ENCODE assay signal across 10 mouse cellular contexts in genomic region chr8:120234457-120234856, GRCm38 (mm10). TPM values are rescaled to one million over a fixed set of nuclear protein-coding genes. Genes with fewer than 3 reads are reported as not detected.
DNase-seq lines count a peak whose midpoint lies in the region; ATAC-seq and TF ChIP-seq lines count a peak whose summit lies in the region.
"Had no signal": no experiment of that assay in that cellular context is flagged by ENCODE, and none has a peak within 500 bp of the region (broad histone marks: within the 10 kb centered on the region; RNA-seq: fewer than 3 reads in every experiment).

No protein-coding gene starts in this region.

- H3K36me3 ChIP-seq in heart, adult 2 months (ENCODE audit: control insufficient read depth, insufficient read depth, low read length) = no peaks in the 10 kb centered on the region
- H3K36me3 ChIP-seq in neural tube, embryonic 12.5 days = peaks cover 9% of the 10 kb centered on the region
- no peaks in the 10 kb centered on the region for H3K36me3 ChIP-seq in forebrain, postnatal 0 days (ENCODE audit: insufficient read depth)
- no peaks in the 10 kb centered on the region for H3K36me3 ChIP-seq in midbrain, embryonic 14.5 days (ENCODE audit: control insufficient read depth, insufficient read depth, low read length)

- TF ChIP-seq POLR2A in heart, adult 2 months (IDR thresholded peaks at IDR 0.05; ENCODE audit: insufficient read depth, low read depth, low read length) = no peak
- no peak for TF ChIP-seq POLR2A in cerebellum, adult 2 months (IDR thresholded peaks at IDR 0.05; ENCODE audit: borderline replicate concordance, insufficient read depth, low read length)

- no peak for ATAC-seq in neural tube, embryonic 12.5 days (ENCODE audit: low FRiP score, low read depth)
- no peak for ATAC-seq in forebrain, postnatal 0 days
- no peak for ATAC-seq in midbrain, embryonic 14.5 days (ENCODE audit: low FRiP score, low TSS enrichment)
- ATAC-seq in megakaryocyte-erythroid progenitor cell, adult 5-6 weeks (replicated peaks; ENCODE audit: low FRiP score, low TSS enrichment, poor library complexity, severe bottlenecking) = no peak

- intact Hi-C loops in heart, adult 2 months (cut with DNase I) = loop anchor here (5.0 kb wide), 1 partner anchor 33 kb away; no protein-coding TSS in a partner anchor
- intact Hi-C loops in heart, postnatal 25 days (cut with DNase I) = loop anchor here (5.0 kb wide), 2 partner anchors 38 to 52 kb away; no protein-coding TSS in a partner anchor

- H3K27me3 ChIP-seq in heart, adult 2 months (ENCODE audit: control insufficient read depth, insufficient read depth, low read length) = no peaks in the 10 kb centered on the region
- H3K27me3 ChIP-seq in neural tube, embryonic 12.5 days (replicated peaks) = peaks cover 10% of the 10 kb centered on the region
- no peaks in the 10 kb centered on the region; the same call in 1 of the 2 replicates for H3K27me3 ChIP-seq in forebrain, postnatal 0 days (ENCODE audit: insufficient read depth, low read length)
- peaks cover 21% of the 10 kb centered on the region; the same call in 1 of the 2 replicates for H3K27me3 ChIP-seq in midbrain, embryonic 14.5 days (ENCODE audit: control insufficient read depth, insufficient read depth, low read length)
- H3K27me3 ChIP-seq in cerebellum, adult 2 months (ENCODE audit: control insufficient read depth, insufficient read depth, low read length) = no peaks in the 10 kb centered on the region

- TF ChIP-seq CTCF in heart, adult 2 months (IDR thresholded peaks at IDR 0.05) = no peak
- no peak for TF ChIP-seq CTCF in forebrain, postnatal 0 days (IDR thresholded peaks at IDR 0.05; ENCODE audit: low read depth)
- TF ChIP-seq CTCF in cerebellum, adult 2 months (IDR thresholded peaks at IDR 0.05; ENCODE audit: borderline replicate concordance, insufficient read depth, low read depth, low read length) = no peak

- peaks cover 43% of the 10 kb centered on the region for H3K4me1 ChIP-seq in heart, adult 2 months (ENCODE audit: control insufficient read depth, insufficient read depth, low read length)
- H3K4me1 ChIP-seq in neural tube, embryonic 12.5 days = peaks cover 64% of the 10 kb centered on the region
- peaks cover 9% of the 10 kb centered on the region; the same call in 1 of the 2 replicates for H3K4me1 ChIP-seq in forebrain, postnatal 0 days (ENCODE audit: insufficient read depth)
- peaks cover 51% of the 10 kb centered on the region for H3K4me1 ChIP-seq in midbrain, embryonic 14.5 days (ENCODE audit: control insufficient read depth, insufficient read depth, low read length)
- H3K4me1 ChIP-seq in cerebellum, adult 2 months (ENCODE audit: control insufficient read depth, insufficient read depth, low read length) = peaks cover 36% of the 10 kb centered on the region

- no peaks in the 10 kb centered on the region for H3K9me3 ChIP-seq in neural tube, embryonic 12.5 days
- no peaks in the 10 kb centered on the region for H3K9me3 ChIP-seq in forebrain, postnatal 0 days (ENCODE audit: low read length)
- no peaks in the 10 kb centered on the region for H3K9me3 ChIP-seq in midbrain, embryonic 14.5 days (ENCODE audit: control insufficient read depth, low read length)

- 0 out of 2 replicates have a peak overlapping the region, but pooled peaks have one; percentile 6 for H3K9ac ChIP-seq in heart, adult 2 months (ENCODE audit: low read depth, low read length)
- no peak overlapping the region for H3K9ac ChIP-seq in neural tube, embryonic 12.5 days
- H3K9ac ChIP-seq in forebrain, postnatal 0 days = no peak overlapping the region
- H3K9ac ChIP-seq in midbrain, embryonic 14.5 days (replicated peaks; ENCODE audit: low read length) = no peak overlapping the region
- H3K9ac ChIP-seq: liver, embryonic 14.5 days had no signal

- TF ChIP-seq EP300 in heart, adult 2 months (IDR thresholded peaks at IDR 0.05; ENCODE audit: insufficient read depth, low read depth, low read length) = no peak

- DNase-seq in heart, adult 2 months = peak; percentile 41 to 66
- DNase-seq in heart, postnatal 25 days (ENCODE audit: low spot score) = no peak
- no peak for DNase-seq in neural tube, embryonic 10.5 days (ENCODE audit: extremely low spot score, low spot score)
- DNase-seq in forebrain, postnatal 0 days = no peak
- DNase-seq in midbrain, embryonic 14.5 days = no peak
- DNase-seq in cerebellum, adult 2 months = no peak
- DNase-seq: kidney, adult 18-20 months had no signal

- 41% methylated on average over 12 of the region's 12 CpGs for WGBS in heart, adult 2 months
- WGBS in neural tube, embryonic 12.5 days = 65% methylated on average over 12 of the region's 12 CpGs
- WGBS in forebrain, postnatal 0 days = 47% methylated on average over 12 of the region's 12 CpGs
- WGBS in midbrain, embryonic 14.5 days = 61% methylated on average over 12 of the region's 12 CpGs
- WGBS in cerebellum, adult 2 months = 35% methylated on average over 12 of the region's 12 CpGs

- no peak overlapping the region for H3K27ac ChIP-seq in heart, adult 2 months
- H3K27ac ChIP-seq in neural tube, embryonic 12.5 days = no peak overlapping the region
- no peak overlapping the region for H3K27ac ChIP-seq in forebrain, postnatal 0 days (ENCODE audit: low read depth, low read length)
- peak overlapping the region; percentile 41; the same call in 1 of the 2 replicates for H3K27ac ChIP-seq in midbrain, embryonic 14.5 days (replicated peaks; ENCODE audit: low read depth, low read length)
- no peak overlapping the region for H3K27ac ChIP-seq in cerebellum, adult 2 months (ENCODE audit: insufficient read depth, low read length)
- H3K27ac ChIP-seq: liver, embryonic 14.5 days had no signal

- peaks cover 6% of the 10 kb centered on the region; the same call in 1 of the 2 replicates for H3K79me2 ChIP-seq in heart, adult 2 months (replicated peaks; ENCODE audit: control insufficient read depth, insufficient read depth, low read length)

- H3K4me2 ChIP-seq in neural tube, embryonic 12.5 days (replicated peaks) = peak overlapping the region; percentile 17; the same call in 1 of the 2 replicates
- 0 out of 2 replicates have a peak overlapping the region, but pooled peaks have one; percentile 2 for H3K4me2 ChIP-seq in forebrain, postnatal 0 days (ENCODE audit: low read depth)
- 0 out of 2 replicates have a peak overlapping the region, but pooled peaks have one; percentile 4 for H3K4me2 ChIP-seq in midbrain, embryonic 14.5 days (ENCODE audit: low read length)

- no peak overlapping the region; the same call in 1 of the 2 replicates for H3K4me3 ChIP-seq in heart, adult 2 months
- H3K4me3 ChIP-seq in neural tube, embryonic 12.5 days = no peak overlapping the region
- no peak overlapping the region for H3K4me3 ChIP-seq in forebrain, postnatal 0 days (ENCODE audit: low read depth, low read length)
- no peak overlapping the region for H3K4me3 ChIP-seq in midbrain, embryonic 14.5 days (replicated peaks; ENCODE audit: low read depth, low read length)
- H3K4me3 ChIP-seq in cerebellum, adult 2 months (replicated peaks; ENCODE audit: insufficient read depth, low read depth, low read length) = no peak overlapping the region

RNA-seq across cellular contexts. Expression of gene Gse1, which starts 6.2 kb away (rescaled TPM):
- total RNA-seq in heart, adult 2 months (2021) = 10 to 100 TPM; 21.0 to 24.3 TPM
- 12.1 and 12.8 TPM in 2 replicates for polyA plus RNA-seq in heart, adult 2 months (2012; rRNA removed)
- 10 to 100 TPM; 20.1 to 25.9 TPM for total RNA-seq in heart, postnatal 25 days (2021)
- polyA plus RNA-seq in neural tube, embryonic 12.5 days (2016; fragmentation: Nextera tagmentation; extraction: Ambion mirVana) = 26.0 and 30.5 TPM in 2 replicates
- 24.2 and 48.2 TPM in 2 replicates for total RNA-seq in forebrain, postnatal 0 days (2014; rRNA removed)
- polyA plus RNA-seq in forebrain, postnatal 0 days (2015; fragmentation: Nextera tagmentation; extraction: Ambion mirVana) = 10.5 and 15.9 TPM in 2 replicates
- polyA plus RNA-seq in midbrain, embryonic 14.5 days (2014; fragmentation: Nextera tagmentation; extraction: Ambion mirVana) = 28.6 and 29.0 TPM in 2 replicates
- total RNA-seq in megakaryocyte-erythroid progenitor cell, adult 5-6 weeks (2014; fragmentation: Nextera tagmentation) = 80.6 and 84.3 TPM in 2 replicates
- 21.8 and 27.2 TPM in 2 replicates for total RNA-seq in megakaryocyte-erythroid progenitor cell, adult 5-6 weeks (2017)
- 52.4 and 58.4 TPM in 2 replicates for polyA plus RNA-seq in cerebellum, adult 2 months (2012; rRNA removed)

RNA-seq across cellular contexts. Expression of gene Fam92b, which starts 57.2 kb away (rescaled TPM):
- not detected for total RNA-seq in heart, adult 2 months (2021)
- polyA plus RNA-seq in heart, adult 2 months (2012; rRNA removed) = 1.0 TPM in 1 of 2 replicates, not detected in the other
- not detected for total RNA-seq in heart, postnatal 25 days (2021)
- 0.89 and 1.3 TPM in 2 replicates for polyA plus RNA-seq in neural tube, embryonic 12.5 days (2016; fragmentation: Nextera tagmentation; extraction: Ambion mirVana)
- total RNA-seq in forebrain, postnatal 0 days (2014; rRNA removed) = 1.2 and 2.1 TPM in 2 replicates
- polyA plus RNA-seq in forebrain, postnatal 0 days (2015; fragmentation: Nextera tagmentation; extraction: Ambion mirVana) = 1.1 and 1.6 TPM in 2 replicates
- 0.92 and 1.8 TPM in 2 replicates for polyA plus RNA-seq in midbrain, embryonic 14.5 days (2014; fragmentation: Nextera tagmentation; extraction: Ambion mirVana)
- not detected in 2 replicates for total RNA-seq in megakaryocyte-erythroid progenitor cell, adult 5-6 weeks (2014; fragmentation: Nextera tagmentation)
- total RNA-seq in megakaryocyte-erythroid progenitor cell, adult 5-6 weeks (2017) = not detected in 2 replicates
- 1.8 and 3.3 TPM in 2 replicates for polyA plus RNA-seq in cerebellum, adult 2 months (2012; rRNA removed)
- polyA plus RNA-seq: liver, embryonic 14.5 days had no signal

Comparison
In these comparisons a context has a peak if more than half of its experiments do, and no peak if none do; other contexts are left out.
1. DNase-seq: peak in heart, adult 2 months (2 of 2); none in heart, postnatal 25 days (single experiment), neural tube, embryonic 10.5 days (single experiment), forebrain, postnatal 0 days (single experiment), midbrain, embryonic 14.5 days (single experiment) and cerebellum, adult 2 months (0 of 2).
2. Peak in every context shown above with its lines, with median percentiles within 50 percentile points of each other: H3K4me2 ChIP-seq.